Mouse (Mus musculus): ENCODE data around the gene Trak1.

DNA sequence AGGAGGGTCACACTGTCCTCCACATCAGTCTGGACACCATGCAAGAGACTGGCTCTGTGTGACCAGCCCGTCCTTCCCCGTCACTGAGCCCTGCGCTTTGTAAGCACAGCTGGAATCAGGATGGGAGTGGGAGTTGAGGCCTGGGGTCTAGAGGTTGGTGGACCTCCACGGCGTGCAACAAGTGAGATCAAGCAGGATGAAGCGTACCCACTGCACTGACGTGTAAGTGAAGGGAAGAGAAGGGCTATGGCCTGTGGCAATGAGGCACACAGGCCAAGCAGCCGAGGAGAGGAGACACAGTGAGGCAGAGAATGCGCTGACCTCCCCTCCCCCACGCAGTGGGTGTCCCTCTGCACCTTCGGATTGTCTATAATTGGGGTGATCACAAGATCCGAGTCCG, 42.5 kb upstream of the Trak1 start:
- TF ChIP-seq GATA1 (IDR thresholded peaks at IDR 0.05; ENCODE audit: borderline replicate concordance, low read length) (no peak), FLI1 (IDR thresholded peaks at IDR 0.05; ENCODE audit: low read length) (no peak)

Data from megakaryocyte, embryonic 14.5 days (primary cell).